Mouse (Mus musculus): ENCODE results near the gene Mgat4a.

The Mgat4a gene

GRCm38 (mm10) chr1:37495698-37496321, 45.0 kb downstream of the Mgat4a start:
- 73% methylated on average over 10 of the region's 10 CpGs for WGBS

DNA sequence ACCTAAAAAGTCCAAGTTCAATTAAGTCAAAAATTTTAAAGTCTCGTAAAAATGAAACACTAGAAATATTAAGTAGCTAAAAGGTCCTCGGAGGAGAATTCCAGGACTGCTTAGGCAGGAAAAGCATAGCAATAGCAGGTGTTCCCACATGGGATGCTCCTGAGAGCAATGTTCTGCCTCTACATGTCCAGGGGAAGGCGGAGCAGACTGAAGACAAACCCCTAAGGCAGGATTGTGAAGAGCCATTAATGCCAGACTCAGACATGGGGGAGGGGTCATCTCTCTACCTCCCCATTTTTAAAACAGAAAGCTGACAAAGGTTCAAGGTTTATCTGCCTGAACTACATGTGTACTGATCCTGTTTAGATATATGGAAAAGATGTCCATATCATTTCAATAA, 45.7 kb downstream of the Mgat4a start:
- WGBS: 97% methylated on average over 3 of the region's 3 CpGs

DNA sequence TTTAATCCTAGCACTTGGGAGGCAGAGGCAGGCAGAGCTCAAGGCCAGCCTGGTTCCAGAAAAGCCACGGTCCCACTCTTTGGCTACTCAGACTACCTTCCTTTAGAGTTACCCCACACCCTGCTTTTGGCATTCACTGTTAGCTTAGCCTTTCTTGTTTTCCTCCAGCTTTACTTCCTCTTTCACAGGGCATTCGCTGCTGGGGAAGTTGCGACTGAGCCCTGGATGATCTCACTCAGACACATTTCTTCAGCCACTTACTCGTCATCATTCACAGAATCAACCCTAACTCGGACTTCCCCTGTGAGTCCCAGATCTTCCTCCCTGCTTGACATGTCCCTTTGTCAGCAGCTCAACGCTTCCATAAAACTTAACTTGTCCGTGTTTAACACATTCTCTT, 49.1 kb downstream of the Mgat4a start:
- WGBS: 76% methylated on average over 7 of the region's 7 CpGs

GRCm38 (mm10) chr1:37490691-37491212, 50.1 kb downstream of the Mgat4a start:
- 90% methylated on average over 5 of the region's 5 CpGs for WGBS

- 82% methylated on average over 12 of the region's 12 CpGs for WGBS
These were observed 52.3 kb downstream of the Mgat4a start for GRCm38 (mm10) chr1:37488531-37488930.

- WGBS: 86% methylated on average over 3 of the region's 3 CpGs
These were observed 53.8 kb downstream of the Mgat4a start for GRCm38 (mm10) chr1:37486994-37487393.

- 84% methylated on average over 1 of the region's 1 CpGs for WGBS
These were observed 54.4 kb downstream of the Mgat4a start for GRCm38 (mm10) chr1:37486439-37486838.

- WGBS: 95% methylated on average over 4 of the region's 4 CpGs
These were observed 56.2 kb downstream of the Mgat4a start for GRCm38 (mm10) chr1:37484612-37485011.

DNA sequence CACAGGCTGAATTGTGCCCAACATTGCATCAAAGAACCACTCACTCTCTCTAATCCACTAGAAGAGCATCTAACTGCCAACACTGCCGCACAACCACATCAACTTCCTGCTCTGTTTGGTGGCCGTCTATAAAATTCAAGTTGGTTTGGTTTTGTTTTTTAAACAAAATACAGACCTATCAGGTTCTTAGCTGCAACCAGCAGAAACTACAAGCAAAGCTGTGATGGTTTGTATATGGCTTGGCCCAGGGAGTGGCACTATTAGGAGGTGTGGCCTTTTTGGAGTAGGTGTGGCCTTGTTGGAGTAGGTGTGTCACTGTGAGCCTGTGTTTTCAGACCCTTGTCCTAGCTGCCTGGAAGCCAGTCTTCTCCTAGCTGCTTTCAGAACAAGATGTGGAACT, 59.5 kb downstream of the Mgat4a start:
- WGBS: 84% methylated on average over 2 of the region's 2 CpGs

GRCm38 (mm10) chr1:37480731-37481130, 60.1 kb downstream of the Mgat4a start:
- WGBS: 89% methylated on average over 6 of the region's 6 CpGs

GRCm38 (mm10) chr1:37479759-37480158, 61.1 kb downstream of the Mgat4a start:
- 95% methylated on average over 8 of the region's 8 CpGs for WGBS

- WGBS: 61% methylated on average over 9 of the region's 9 CpGs
These were observed 61.7 kb downstream of the Mgat4a start for GRCm38 (mm10) chr1:37479074-37479473.

GRCm38 (mm10) chr1:37478416-37478815, 62.4 kb downstream of the Mgat4a start:
- WGBS: 63% methylated on average over 7 of the region's 7 CpGs

DNA sequence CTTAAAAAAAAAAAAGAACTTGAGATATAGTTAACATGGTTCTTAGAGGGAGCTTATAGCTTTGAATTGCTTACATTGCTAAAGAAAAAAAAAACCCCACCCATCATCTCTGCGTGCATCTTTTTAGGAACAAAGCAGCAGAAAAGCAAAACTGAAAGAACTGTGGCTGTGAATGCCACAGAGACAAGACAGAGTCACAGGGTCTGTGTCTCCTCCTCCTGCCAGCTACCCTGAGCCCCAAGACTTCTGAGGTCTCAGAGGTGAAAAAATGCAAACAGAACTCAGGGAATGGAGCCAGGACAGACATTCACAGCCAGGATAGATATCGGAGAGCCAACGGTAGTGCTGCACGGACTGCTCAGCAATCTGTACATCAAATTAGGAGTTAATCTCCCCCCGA, 62.9 kb downstream of the Mgat4a start:
- 50% methylated on average over 5 of the region's 5 CpGs for WGBS

DNA sequence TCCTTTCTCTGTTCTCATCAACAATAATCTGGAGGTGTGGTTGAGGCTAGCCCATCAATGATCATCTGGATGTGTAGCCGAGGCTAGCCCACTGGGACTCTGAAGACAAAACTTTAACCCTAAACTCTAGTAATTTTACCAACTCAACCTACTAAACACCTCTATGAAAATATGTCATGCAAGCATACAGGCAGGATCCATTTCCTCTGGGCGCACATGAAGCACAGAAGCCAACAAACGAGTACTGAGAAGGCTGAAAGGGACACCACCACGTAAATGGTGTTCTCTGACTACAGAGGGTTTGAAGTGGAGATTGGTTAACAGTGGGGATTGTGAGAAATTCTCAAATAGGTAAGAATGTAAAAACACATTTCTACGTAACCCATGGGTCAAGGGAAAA, 63.6 kb downstream of the Mgat4a start:
- WGBS: 94% methylated on average over 5 of the region's 5 CpGs

- WGBS: 93% methylated on average over 3 of the region's 3 CpGs
These were observed 65.5 kb downstream of the Mgat4a start for GRCm38 (mm10) chr1:37475312-37475711.

- 76% methylated on average over 6 of the region's 6 CpGs for WGBS
These were observed 66.1 kb downstream of the Mgat4a start for GRCm38 (mm10) chr1:37474634-37475190.

DNA sequence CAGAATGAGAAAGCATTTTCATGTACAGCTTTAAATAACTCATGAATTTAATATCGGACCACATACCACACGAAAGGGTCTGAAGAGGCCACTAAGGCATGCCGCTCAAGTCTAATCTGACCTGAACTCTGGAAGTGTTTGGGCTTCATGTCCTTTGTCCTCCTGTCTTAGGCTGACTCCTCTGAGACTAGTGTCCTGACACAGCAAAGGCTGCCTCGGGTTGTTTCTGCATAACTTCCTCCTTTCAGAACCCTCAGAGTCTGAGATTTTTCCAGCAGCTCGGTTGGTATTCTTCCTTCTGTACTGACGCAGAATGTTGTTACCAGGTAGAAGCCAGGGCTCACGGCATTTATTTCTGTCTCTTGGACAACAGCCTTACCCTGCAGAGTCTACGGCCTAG, 66.8 kb downstream of the Mgat4a start:
- 78% methylated on average over 8 of the region's 8 CpGs for WGBS

- WGBS: 82% methylated on average over 10 of the region's 10 CpGs
These were observed 67.6 kb downstream of the Mgat4a start for GRCm38 (mm10) chr1:37473251-37473650.

- WGBS: 67% methylated on average over 6 of the region's 6 CpGs
These were observed 69.4 kb downstream of the Mgat4a start for GRCm38 (mm10) chr1:37471179-37472148.

GRCm38 (mm10) chr1:37469007-37469406, 71.8 kb downstream of the Mgat4a start:
- WGBS: 94% methylated on average over 5 of the region's 5 CpGs

- WGBS: 78% methylated on average over 4 of the region's 4 CpGs
These were observed 73.0 kb downstream of the Mgat4a start for GRCm38 (mm10) chr1:37467806-37468205.
